Mouse (Mus musculus) gastrocnemius, adult 2 months (tissue): ENCODE data around the gene Akr1c20. TPM values are rescaled to one million over a fixed set of nuclear protein-coding genes. Genes with fewer than 3 reads are reported as not detected.

Experiments used
- DNase-seq: peaks from one replicate; pipeline ENCODE4 v3.0.0; 2022
- H3K27ac ChIP-seq: fragments of 200-600 bp; 2 replicates; pipeline ENCODE4 v1.8.1; 2022; ENCODE audit warnings: mild to moderate bottlenecking
- H3K4me3 ChIP-seq: fragments of 200-600 bp; 2 replicates; pipeline ENCODE4 v1.8.1; 2022; ENCODE audit warnings: mild to moderate bottlenecking, moderate library complexity
- CTCF ChIP-seq: fragments of 200-600 bp; IDR thresholded peaks from 2 replicates; pipeline ENCODE4 v1.8.1; 2022; ENCODE audit warnings: antibody characterized with exemption, mild to moderate bottlenecking, moderate library complexity
- intact Hi-C: fragments of 180-260 bp; cut with DNase I; formaldehyde crosslinking; loops from one replicate; pipeline ENCODE4 v1.15.1; 2025
- long read RNA-seq, 2 experiments: library from polyadenylated mRNA; stranded (forward); transcript quantifications; one replicate each; pipeline ENCODE4 v2.0.0; 2021
- total RNA-seq, 2 experiments: library from RNA; stranded (reverse); gene quantifications; 2 replicates each; pipeline ENCODE4 v1.2.3; 2021

Gene Akr1c20
- not detected for total RNA-seq
- long read RNA-seq, experiment 1, result 0 reads
- long read RNA-seq, experiment 2, result 0 reads

- TF ChIP-seq CTCF, result no peak
Observed at GRCm38 (mm10) chr13:4523201-4523838, at the start of gene Akr1c20. Gene Akr1c20, minus strand, starts transcription at chr13:4523345.

GRCm38 (mm10) chr13:4565996-4566395, 42.9 kb upstream of the Akr1c20 start:
- intact Hi-C loops, result no loop called here
- no peak for TF ChIP-seq CTCF
- Histone ChIP-seq H3K4me3 (no peak overlapping the region), H3K27ac (no peak overlapping the region)
- no peak for DNase-seq

More at GRCm38 (mm10) chr13:4523201-4523838, at the start of gene Akr1c20:
- no peak within 1 kb of the TSS for H3K27ac ChIP-seq
- H3K4me3 ChIP-seq, result no peak within 1 kb of the TSS
- DNase-seq, result no peak
- intact Hi-C loops, result no loop called here

- Histone ChIP-seq H3K27ac (no peak overlapping the region), H3K4me3 (no peak overlapping the region)
- no peak for DNase-seq
- TF ChIP-seq CTCF, result no peak
- intact Hi-C loops, result no loop called here
Observed at GRCm38 (mm10) chr13:4560500-4560899, 37.4 kb upstream of the Akr1c20 start.

- no peak for DNase-seq
- intact Hi-C loops, result no loop called here
- no peak for TF ChIP-seq CTCF
- Histone ChIP-seq H3K27ac (no peak overlapping the region), H3K4me3 (no peak overlapping the region)
Observed at GRCm38 (mm10) chr13:4559143-4559542, 36.0 kb upstream of the Akr1c20 start.

- no peak for TF ChIP-seq CTCF
- Histone ChIP-seq H3K27ac (no peak overlapping the region), H3K4me3 (no peak overlapping the region)
- DNase-seq, result no peak
- intact Hi-C loops, result no loop called here
Observed at GRCm38 (mm10) chr13:4514811-4515210, 8.3 kb downstream of the Akr1c20 start.

GRCm38 (mm10) chr13:4467896-4468295, 55.2 kb downstream of the Akr1c20 start:
- DNase-seq, result no peak
- TF ChIP-seq CTCF, result no peak
- H3K4me3 ChIP-seq, result no peak overlapping the region
- intact Hi-C loops, result no loop called here
- H3K27ac ChIP-seq, result no peak overlapping the region

GRCm38 (mm10) chr13:4465641-4466040, 57.5 kb downstream of the Akr1c20 start:
- intact Hi-C loops, result no loop called here
- TF ChIP-seq CTCF, result no peak
- no peak for DNase-seq

More at GRCm38 (mm10) chr13:4465641-4466040, 57.5 kb downstream of the Akr1c20 start:
- Histone ChIP-seq H3K27ac (no peak overlapping the region), H3K4me3 (no peak overlapping the region)

Other genes with a start within 250 kb of the Akr1c20 start
- not detected for gene Akr1c12, start 243.9 kb downstream of the Akr1c20 start, total RNA-seq
- gene Akr1c6, start 89.0 kb downstream of the Akr1c20 start, total RNA-seq, result not detected
- gene Akr1c21, start 50.7 kb upstream of the Akr1c20 start, total RNA-seq, result not detected
- gene Akr1e1, start 85.8 kb upstream of the Akr1c20 start, total RNA-seq, result 10 to 100 TPM in 1 of 2 experiments, 1 to 10 TPM in 1; 9.7 to 14.5 TPM